Mouse (Mus musculus): ENCODE results near the gene D1Pas1. TPM values are rescaled to one million over a fixed set of nuclear protein-coding genes. Genes with fewer than 3 reads are reported as not detected.

D1Pas1 gene
- total RNA-seq (2021) = not detected
- long read RNA-seq, experiment 1 = 0 reads
- long read RNA-seq, experiment 2 = 0 reads

- DNase-seq = no peak
Observed at GRCm38 (mm10) chr1:186967201-186967812, at the start of gene D1Pas1. TSS of gene D1Pas1 (plus strand) at chr1:186967416.

GRCm38 (mm10) chr1:186922489-186923370 is 44.5 kb upstream of the D1Pas1 start:
- no peak for DNase-seq

GRCm38 (mm10) chr1:186924027-186924426 is 43.2 kb upstream of the D1Pas1 start:
- no peak for DNase-seq

- DNase-seq = no peak
Observed at GRCm38 (mm10) chr1:186925411-186925810, 41.8 kb upstream of the D1Pas1 start.

GRCm38 (mm10) chr1:186926316-186926949 is 40.8 kb upstream of the D1Pas1 start:
- peak; percentile 7 to 13 for DNase-seq

- no peak for DNase-seq
Observed at GRCm38 (mm10) chr1:186926950-186927316, 40.3 kb upstream of the D1Pas1 start.

GRCm38 (mm10) chr1:186927494-186927893 is 39.7 kb upstream of the D1Pas1 start:
- no peak for DNase-seq

- peak; percentile 77 to 80 for DNase-seq
Observed at GRCm38 (mm10) chr1:186930160-186930887, 36.9 kb upstream of the D1Pas1 start.

GRCm38 (mm10) chr1:186930888-186931233 is 36.4 kb upstream of the D1Pas1 start:
- peak; percentile 28 to 39 for DNase-seq

GRCm38 (mm10) chr1:186934205-186934604 is 33.0 kb upstream of the D1Pas1 start:
- DNase-seq = no peak

- DNase-seq = no peak
Observed at GRCm38 (mm10) chr1:186952381-186952780, 14.8 kb upstream of the D1Pas1 start.

- DNase-seq = no peak
Observed at GRCm38 (mm10) chr1:186954591-186954990, 12.6 kb upstream of the D1Pas1 start.

- DNase-seq = peak; percentile 52 to 62
Observed at GRCm38 (mm10) chr1:186959380-186959779, 7.8 kb upstream of the D1Pas1 start.

GRCm38 (mm10) chr1:186964143-186964875 is 2.9 kb upstream of the D1Pas1 start:
- DNase-seq = no peak

GRCm38 (mm10) chr1:186967926-186968325 is 710 bp downstream of the D1Pas1 start:
- DNase-seq = no peak

GRCm38 (mm10) chr1:186976937-186977540 is 9.8 kb downstream of the D1Pas1 start:
- no peak for DNase-seq

GRCm38 (mm10) chr1:186977801-186978200 is 10.6 kb downstream of the D1Pas1 start:
- no peak for DNase-seq

GRCm38 (mm10) chr1:186979465-186979864 is 12.2 kb downstream of the D1Pas1 start:
- no peak for DNase-seq

GRCm38 (mm10) chr1:186980503-186980902 is 13.3 kb downstream of the D1Pas1 start:
- DNase-seq = no peak

- DNase-seq = no peak
Observed at GRCm38 (mm10) chr1:186985131-186985530, 17.9 kb downstream of the D1Pas1 start.

- DNase-seq = no peak
Observed at GRCm38 (mm10) chr1:186986086-186986485, 18.9 kb downstream of the D1Pas1 start.

Measured in adrenal gland, postnatal 36 days (tissue).